12 mouse cellular contexts compared by ENCODE assay signal in genomic region chr15:102370727-102371126, GRCm38 (mm10). TPM values are rescaled to one million over a fixed set of nuclear protein-coding genes. Genes with fewer than 3 reads are reported as not detected.
A peak's percentile ranks its signal among the peaks of the same experiment; 100 is the strongest.
DNase-seq lines count a peak whose midpoint lies in the region; ATAC-seq lines count a peak whose summit lies in the region.
"Had no signal": no experiment of that assay in that cellular context is flagged by ENCODE, and none has a peak within 500 bp of the region (broad histone marks: within the 10 kb centered on the region; RNA-seq: fewer than 3 reads in every experiment).

No protein-coding gene starts in this region.

- H3K9ac ChIP-seq in hindbrain, embryonic 12.5 days: peak overlapping the region; percentile 35; the same call in 1 of the 2 replicates
- no peak overlapping the region; the same call in 1 of the 2 replicates for H3K9ac ChIP-seq in hindbrain, embryonic 11.5 days (ENCODE audit: low read depth, low read length)
- H3K9ac ChIP-seq in embryonic facial prominence, embryonic 15.5 days: peak overlapping the region; percentile 35; the same call in 1 of the 2 replicates
- no peak overlapping the region for H3K9ac ChIP-seq in liver, embryonic 12.5 days

- H3K27me3 ChIP-seq in hindbrain, embryonic 12.5 days: peaks cover 27% of the 10 kb centered on the region
- H3K27me3 ChIP-seq in hindbrain, embryonic 11.5 days (ENCODE audit: control insufficient read depth, insufficient read depth, low read length): no peaks in the 10 kb centered on the region; the same call in 1 of the 2 replicates
- H3K27me3 ChIP-seq in embryonic facial prominence, embryonic 15.5 days: 0 out of 2 replicates have a peak, but pooled peaks cover 4% of the 10 kb centered on the region
- peaks cover 91% of the 10 kb centered on the region for H3K27me3 ChIP-seq in liver, embryonic 12.5 days (replicated peaks)

- H3K4me1 ChIP-seq in hindbrain, embryonic 12.5 days: peaks cover 29% of the 10 kb centered on the region
- peaks cover 9% of the 10 kb centered on the region for H3K4me1 ChIP-seq in hindbrain, embryonic 11.5 days (replicated peaks; ENCODE audit: control insufficient read depth, insufficient read depth, low read length)
- H3K4me1 ChIP-seq in embryonic facial prominence, embryonic 15.5 days: peaks cover 29% of the 10 kb centered on the region
- H3K4me1 ChIP-seq in liver, embryonic 12.5 days: peaks cover 25% of the 10 kb centered on the region

- peak overlapping the region; percentile 24 for H3K4me2 ChIP-seq in hindbrain, embryonic 12.5 days (replicated peaks)
- H3K4me2 ChIP-seq in hindbrain, embryonic 11.5 days (replicated peaks; ENCODE audit: low read depth, low read length): no peak overlapping the region
- peak overlapping the region; percentile 42 for H3K4me2 ChIP-seq in embryonic facial prominence, embryonic 15.5 days (replicated peaks)
- peak overlapping the region; percentile 28 for H3K4me2 ChIP-seq in liver, embryonic 12.5 days
- H3K4me2 ChIP-seq: midbrain, embryonic 11.5 days had no signal

- H3K36me3 ChIP-seq in hindbrain, embryonic 12.5 days: no peaks in the 10 kb centered on the region
- H3K36me3 ChIP-seq in hindbrain, embryonic 11.5 days (ENCODE audit: control insufficient read depth, insufficient read depth, low read length): no peaks in the 10 kb centered on the region
- H3K36me3 ChIP-seq in embryonic facial prominence, embryonic 15.5 days: no peaks in the 10 kb centered on the region
- H3K36me3 ChIP-seq in liver, embryonic 12.5 days: no peaks in the 10 kb centered on the region

- DNase-seq in hindbrain, embryonic 11.5 days (ENCODE audit: low spot score): no peak
- DNase-seq in ZHBTc4 (ENCODE audit: low read depth, low spot score): peak; percentile 35
- no peak for DNase-seq in cerebellum, postnatal 14 days
- DNase-seq in right cerebral cortex, adult 18-20 months: no peak
- DNase-seq: adrenal gland, postnatal 10 days; cerebellum, adult 8-10 months; kidney, adult 8-10 months had no signal

- H3K9me3 ChIP-seq in hindbrain, embryonic 12.5 days (replicated peaks): no peaks in the 10 kb centered on the region
- no peaks in the 10 kb centered on the region for H3K9me3 ChIP-seq in hindbrain, embryonic 11.5 days (ENCODE audit: control insufficient read depth, low read length)
- no peaks in the 10 kb centered on the region for H3K9me3 ChIP-seq in embryonic facial prominence, embryonic 15.5 days (replicated peaks)
- no peaks in the 10 kb centered on the region for H3K9me3 ChIP-seq in liver, embryonic 12.5 days (replicated peaks)

- no peak overlapping the region for H3K4me3 ChIP-seq in hindbrain, embryonic 12.5 days
- H3K4me3 ChIP-seq in hindbrain, embryonic 11.5 days (ENCODE audit: low read depth, low read length): no peak overlapping the region
- H3K4me3 ChIP-seq in embryonic facial prominence, embryonic 15.5 days (replicated peaks): peak overlapping the region; percentile 24
- no peak overlapping the region for H3K4me3 ChIP-seq in liver, embryonic 12.5 days

- no peak overlapping the region for H3K27ac ChIP-seq in hindbrain, embryonic 12.5 days
- H3K27ac ChIP-seq in hindbrain, embryonic 11.5 days (ENCODE audit: low read depth, low read length): no peak overlapping the region
- peak overlapping the region; percentile 74 for H3K27ac ChIP-seq in embryonic facial prominence, embryonic 15.5 days (replicated peaks)
- no peak overlapping the region for H3K27ac ChIP-seq in liver, embryonic 12.5 days

- WGBS in hindbrain, embryonic 12.5 days: 7% methylated on average over 10 of the region's 10 CpGs
- WGBS in hindbrain, embryonic 11.5 days: 4% methylated on average over 9 of the region's 10 CpGs
- WGBS in embryonic facial prominence, embryonic 15.5 days: 2% methylated on average over 10 of the region's 10 CpGs
- 7% methylated on average over 10 of the region's 10 CpGs for WGBS in liver, embryonic 12.5 days (ENCODE audit: insufficient replicate concordance)

- no peak for ATAC-seq in hindbrain, embryonic 12.5 days (ENCODE audit: low FRiP score)
- ATAC-seq in hindbrain, embryonic 11.5 days (ENCODE audit: low FRiP score): no peak
- peak; percentile 89 for ATAC-seq in embryonic facial prominence, embryonic 15.5 days (ENCODE audit: insufficient number of reproducible peaks, low FRiP score, low TSS enrichment, low read depth)
- ATAC-seq in liver, embryonic 12.5 days: peak; percentile 49; the same call in 1 of the 2 replicates
- ATAC-seq in megakaryocyte progenitor cell, adult 5-6 weeks (replicated peaks; ENCODE audit: poor library complexity): no peak

RNA-seq across cellular contexts. Expression of gene Sp7, which starts 3.7 kb away (rescaled TPM):
- 1.9 and 2.1 TPM in 2 replicates for polyA plus RNA-seq in hindbrain, embryonic 12.5 days (2016; fragmentation: Nextera tagmentation; extraction: Ambion mirVana)
- polyA plus RNA-seq in hindbrain, embryonic 11.5 days (2014; fragmentation: Nextera tagmentation; extraction: Ambion mirVana): 0.73 and 0.99 TPM in 2 replicates
- 35.4 and 35.8 TPM in 2 replicates for polyA plus RNA-seq in embryonic facial prominence, embryonic 15.5 days (2015; fragmentation: Nextera tagmentation; extraction: Ambion mirVana)
- 0.37 and 0.63 TPM in 2 replicates for polyA plus RNA-seq in liver, embryonic 12.5 days (2016; fragmentation: Nextera tagmentation; extraction: Ambion mirVana)
- not detected in 2 replicates for total RNA-seq in megakaryocyte progenitor cell, adult 5-6 weeks (2015)
- not detected in 2 replicates for total RNA-seq in megakaryocyte progenitor cell, adult 5-6 weeks (2017)

RNA-seq across cellular contexts. Expression of gene Aaas, which starts 20.2 kb away (rescaled TPM):
- 54.6 and 60.9 TPM in 2 replicates for polyA plus RNA-seq in hindbrain, embryonic 12.5 days (2016; fragmentation: Nextera tagmentation; extraction: Ambion mirVana)
- 65.9 and 76.2 TPM in 2 replicates for polyA plus RNA-seq in hindbrain, embryonic 11.5 days (2014; fragmentation: Nextera tagmentation; extraction: Ambion mirVana)
- polyA plus RNA-seq in embryonic facial prominence, embryonic 15.5 days (2015; fragmentation: Nextera tagmentation; extraction: Ambion mirVana): 61.2 and 63.0 TPM in 2 replicates
- polyA plus RNA-seq in liver, embryonic 12.5 days (2016; fragmentation: Nextera tagmentation; extraction: Ambion mirVana): 69.7 and 74.7 TPM in 2 replicates
- total RNA-seq in megakaryocyte progenitor cell, adult 5-6 weeks (2015): 103 and 110 TPM in 2 replicates
- total RNA-seq in megakaryocyte progenitor cell, adult 5-6 weeks (2017): 141 and 151 TPM in 2 replicates

RNA-seq across cellular contexts. Expression of gene Sp1, which starts 35.2 kb away (rescaled TPM):
- 9.1 and 9.3 TPM in 2 replicates for polyA plus RNA-seq in hindbrain, embryonic 12.5 days (2016; fragmentation: Nextera tagmentation; extraction: Ambion mirVana)
- 10.5 and 11.5 TPM in 2 replicates for polyA plus RNA-seq in hindbrain, embryonic 11.5 days (2014; fragmentation: Nextera tagmentation; extraction: Ambion mirVana)
- polyA plus RNA-seq in embryonic facial prominence, embryonic 15.5 days (2015; fragmentation: Nextera tagmentation; extraction: Ambion mirVana): 10.0 and 11.8 TPM in 2 replicates
- 5.1 and 5.6 TPM in 2 replicates for polyA plus RNA-seq in liver, embryonic 12.5 days (2016; fragmentation: Nextera tagmentation; extraction: Ambion mirVana)
- total RNA-seq in megakaryocyte progenitor cell, adult 5-6 weeks (2015): 62.0 and 63.9 TPM in 2 replicates
- total RNA-seq in megakaryocyte progenitor cell, adult 5-6 weeks (2017): 46.4 and 52.9 TPM in 2 replicates

RNA-seq across cellular contexts. Expression of gene Myg1, which starts 39.2 kb away (rescaled TPM):
- 78.4 and 90.8 TPM in 2 replicates for polyA plus RNA-seq in hindbrain, embryonic 12.5 days (2016; fragmentation: Nextera tagmentation; extraction: Ambion mirVana)
- polyA plus RNA-seq in hindbrain, embryonic 11.5 days (2014; fragmentation: Nextera tagmentation; extraction: Ambion mirVana): 104 TPM in 2 replicates
- polyA plus RNA-seq in embryonic facial prominence, embryonic 15.5 days (2015; fragmentation: Nextera tagmentation; extraction: Ambion mirVana): 95.6 and 99.4 TPM in 2 replicates
- polyA plus RNA-seq in liver, embryonic 12.5 days (2016; fragmentation: Nextera tagmentation; extraction: Ambion mirVana): 62.0 and 66.8 TPM in 2 replicates
- 26.5 and 28.4 TPM in 2 replicates for total RNA-seq in megakaryocyte progenitor cell, adult 5-6 weeks (2015)
- total RNA-seq in megakaryocyte progenitor cell, adult 5-6 weeks (2017): 56.4 and 58.5 TPM in 2 replicates

RNA-seq across cellular contexts. Expression of gene Pfdn5, which starts 44.8 kb away (rescaled TPM):
- polyA plus RNA-seq in hindbrain, embryonic 12.5 days (2016; fragmentation: Nextera tagmentation; extraction: Ambion mirVana): 331 and 402 TPM in 2 replicates
- polyA plus RNA-seq in hindbrain, embryonic 11.5 days (2014; fragmentation: Nextera tagmentation; extraction: Ambion mirVana): 401 and 431 TPM in 2 replicates
- polyA plus RNA-seq in embryonic facial prominence, embryonic 15.5 days (2015; fragmentation: Nextera tagmentation; extraction: Ambion mirVana): 398 and 407 TPM in 2 replicates
- polyA plus RNA-seq in liver, embryonic 12.5 days (2016; fragmentation: Nextera tagmentation; extraction: Ambion mirVana): 150 and 168 TPM in 2 replicates
- 345 and 346 TPM in 2 replicates for total RNA-seq in megakaryocyte progenitor cell, adult 5-6 weeks (2015)
- total RNA-seq in megakaryocyte progenitor cell, adult 5-6 weeks (2017): 343 and 379 TPM in 2 replicates

Comparison
In these comparisons a context has a peak if more than half of its experiments do, and no peak if none do; other contexts are left out.
1. H3K9ac ChIP-seq: peak in hindbrain, embryonic 12.5 days (single experiment) and embryonic facial prominence, embryonic 15.5 days (single experiment); none in hindbrain, embryonic 11.5 days (single experiment) and liver, embryonic 12.5 days (single experiment).
2. ATAC-seq: peak in embryonic facial prominence, embryonic 15.5 days (single experiment) and liver, embryonic 12.5 days (single experiment); none in hindbrain, embryonic 12.5 days (single experiment), hindbrain, embryonic 11.5 days (single experiment) and megakaryocyte progenitor cell, adult 5-6 weeks (single experiment).
3. RNA of gene Sp7, which starts 3.7 kb away (polyA plus RNA-seq): 35.4 to 35.8 TPM in embryonic facial prominence, embryonic 15.5 days; 1.9 to 2.1 TPM in hindbrain, embryonic 12.5 days, 0.73 to 0.99 TPM in hindbrain, embryonic 11.5 days and 0.37 to 0.63 TPM in liver, embryonic 12.5 days; every median in the first group is over 10 times any median in the second.